Mouse (Mus musculus): ENCODE measurements around the gene Prss50. TPM values are rescaled to one million over a fixed set of nuclear protein-coding genes. Genes with fewer than 3 reads are reported as not detected.

Gene Prss50
- polyA plus RNA-seq, 1 experiment, result 82.3 TPM

- Histone ChIP-seq H3K27me3 (ENCODE audit: control insufficient read depth, insufficient read depth, low read length) (no peaks in the 10 kb centered on the region), H3K36me3 (ENCODE audit: control insufficient read depth, insufficient read depth, low read length) (no peaks in the 10 kb centered on the region; the same call in 1 of the 2 replicates), H3K27ac (ENCODE audit: control insufficient read depth, insufficient read depth, low read depth, low read length) (peak within 1 kb of the TSS; percentile 77), H3K4me3 (ENCODE audit: control insufficient read depth, low read depth, low read length) (peak within 1 kb of the TSS; percentile 90), H3K4me1 (ENCODE audit: control insufficient read depth, insufficient read depth, low read length) (peaks cover 17% of the 10 kb centered on the region)
- no peak for TF ChIP-seq POLR2A (IDR thresholded peaks at IDR 0.05; ENCODE audit: control insufficient read depth, low read depth, low read length)
- no peak for TF ChIP-seq CTCF (IDR thresholded peaks at IDR 0.05; ENCODE audit: control insufficient read depth, insufficient read depth, insufficient replicate concordance, low read depth, low read length)
Observed at GRCm38 (mm10) chr9:110826390-110826789, 31.4 kb upstream of the Prss50 start, which contains the start of gene Prss43. Gene Prss43, plus strand, starts transcription at chr9:110826690.

GRCm38 (mm10) chr9:110833021-110833420, 24.7 kb upstream of the Prss50 start:
- Histone ChIP-seq H3K36me3 (ENCODE audit: control insufficient read depth, insufficient read depth, low read length) (no peaks in the 10 kb centered on the region; the same call in 1 of the 2 replicates), H3K4me3 (ENCODE audit: control insufficient read depth, low read depth, low read length) (no peak overlapping the region), H3K27ac (ENCODE audit: control insufficient read depth, insufficient read depth, low read depth, low read length) (no peak overlapping the region), H3K27me3 (ENCODE audit: control insufficient read depth, insufficient read depth, low read length) (no peaks in the 10 kb centered on the region), H3K4me1 (ENCODE audit: control insufficient read depth, insufficient read depth, low read length) (peaks cover 18% of the 10 kb centered on the region)
- TF ChIP-seq POLR2A (IDR thresholded peaks at IDR 0.05; ENCODE audit: control insufficient read depth, low read depth, low read length), result no peak

- TF ChIP-seq CTCF (IDR thresholded peaks at IDR 0.05; ENCODE audit: control insufficient read depth, insufficient read depth, insufficient replicate concordance, low read depth, low read length) (no peak), POLR2A (IDR thresholded peaks at IDR 0.05; ENCODE audit: control insufficient read depth, low read depth, low read length) (peak; percentile 46; the same call in 1 of the 2 replicates)
- Histone ChIP-seq H3K36me3 (ENCODE audit: control insufficient read depth, insufficient read depth, low read length) (no peaks in the 10 kb centered on the region; the same call in 1 of the 2 replicates), H3K27me3 (ENCODE audit: control insufficient read depth, insufficient read depth, low read length) (no peaks in the 10 kb centered on the region), H3K4me1 (ENCODE audit: control insufficient read depth, insufficient read depth, low read length) (peaks cover 13% of the 10 kb centered on the region), H3K27ac (ENCODE audit: control insufficient read depth, insufficient read depth, low read depth, low read length) (peak within 1 kb of the TSS; percentile 15), H3K4me3 (ENCODE audit: control insufficient read depth, low read depth, low read length) (peak within 1 kb of the TSS; percentile 79)
Observed at GRCm38 (mm10) chr9:110834411-110834810, 23.4 kb upstream of the Prss50 start, which contains the start of gene Prss45. Gene Prss45, plus strand, starts transcription at chr9:110834588.

- H3K27me3 ChIP-seq (ENCODE audit: control insufficient read depth, insufficient read depth, low read length), result no peaks in the 10 kb centered on the region
- H3K36me3 ChIP-seq (ENCODE audit: control insufficient read depth, insufficient read depth, low read length), result no peaks in the 10 kb centered on the region; the same call in 1 of the 2 replicates
- peaks cover 13% of the 10 kb centered on the region for H3K4me1 ChIP-seq (ENCODE audit: control insufficient read depth, insufficient read depth, low read length)
- TF ChIP-seq POLR2A (IDR thresholded peaks at IDR 0.05; ENCODE audit: control insufficient read depth, low read depth, low read length) (no peak), CTCF (IDR thresholded peaks at IDR 0.05; ENCODE audit: control insufficient read depth, insufficient read depth, insufficient replicate concordance, low read depth, low read length) (0 out of 2 replicates have a peak, but pooled peaks have one; percentile 2)
- peak overlapping the region; percentile 15 for H3K27ac ChIP-seq (ENCODE audit: control insufficient read depth, insufficient read depth, low read depth, low read length)
- H3K4me3 ChIP-seq (ENCODE audit: control insufficient read depth, low read depth, low read length), result peak overlapping the region; percentile 79
Observed at GRCm38 (mm10) chr9:110834961-110835360, 22.8 kb upstream of the Prss50 start.

GRCm38 (mm10) chr9:110836112-110836511, 21.7 kb upstream of the Prss50 start:
- TF ChIP-seq CTCF (IDR thresholded peaks at IDR 0.05; ENCODE audit: control insufficient read depth, insufficient read depth, insufficient replicate concordance, low read depth, low read length) (no peak), POLR2A (IDR thresholded peaks at IDR 0.05; ENCODE audit: control insufficient read depth, low read depth, low read length) (no peak)
- Histone ChIP-seq H3K4me3 (ENCODE audit: control insufficient read depth, low read depth, low read length) (no peak overlapping the region), H3K4me1 (ENCODE audit: control insufficient read depth, insufficient read depth, low read length) (peaks cover 13% of the 10 kb centered on the region), H3K36me3 (ENCODE audit: control insufficient read depth, insufficient read depth, low read length) (no peaks in the 10 kb centered on the region; the same call in 1 of the 2 replicates), H3K27me3 (ENCODE audit: control insufficient read depth, insufficient read depth, low read length) (no peaks in the 10 kb centered on the region), H3K27ac (ENCODE audit: control insufficient read depth, insufficient read depth, low read depth, low read length) (no peak overlapping the region)

- TF ChIP-seq CTCF (IDR thresholded peaks at IDR 0.05; ENCODE audit: control insufficient read depth, insufficient read depth, insufficient replicate concordance, low read depth, low read length), result no peak
- TF ChIP-seq POLR2A (IDR thresholded peaks at IDR 0.05; ENCODE audit: control insufficient read depth, low read depth, low read length), result no peak
- Histone ChIP-seq H3K36me3 (ENCODE audit: control insufficient read depth, insufficient read depth, low read length) (no peaks in the 10 kb centered on the region; the same call in 1 of the 2 replicates), H3K27me3 (ENCODE audit: control insufficient read depth, insufficient read depth, low read length) (no peaks in the 10 kb centered on the region), H3K27ac (ENCODE audit: control insufficient read depth, insufficient read depth, low read depth, low read length) (no peak overlapping the region), H3K4me3 (ENCODE audit: control insufficient read depth, low read depth, low read length) (no peak overlapping the region), H3K4me1 (ENCODE audit: control insufficient read depth, insufficient read depth, low read length) (peaks cover 7% of the 10 kb centered on the region)
Observed at GRCm38 (mm10) chr9:110840905-110841304, 16.9 kb upstream of the Prss50 start.

- H3K36me3 ChIP-seq (ENCODE audit: control insufficient read depth, insufficient read depth, low read length), result no peaks in the 10 kb centered on the region; the same call in 1 of the 2 replicates
- peaks cover 7% of the 10 kb centered on the region for H3K4me1 ChIP-seq (ENCODE audit: control insufficient read depth, insufficient read depth, low read length)
- H3K27ac ChIP-seq (ENCODE audit: control insufficient read depth, insufficient read depth, low read depth, low read length), result no peak overlapping the region
- TF ChIP-seq CTCF (IDR thresholded peaks at IDR 0.05; ENCODE audit: control insufficient read depth, insufficient read depth, insufficient replicate concordance, low read depth, low read length), result no peak
- no peak for TF ChIP-seq POLR2A (IDR thresholded peaks at IDR 0.05; ENCODE audit: control insufficient read depth, low read depth, low read length)
- H3K27me3 ChIP-seq (ENCODE audit: control insufficient read depth, insufficient read depth, low read length), result no peaks in the 10 kb centered on the region
- no peak overlapping the region for H3K4me3 ChIP-seq (ENCODE audit: control insufficient read depth, low read depth, low read length)
Observed at GRCm38 (mm10) chr9:110841438-110841837, 16.3 kb upstream of the Prss50 start.
